Mouse (Mus musculus): Measurements from ENCODE around the gene Fuca2.
A peak's percentile ranks its signal among the peaks of the same experiment; 100 is the strongest.
"Not testable (repeated sequence)": the region's sequence is repeated elsewhere in the genome, so short reads cannot be mapped to it uniquely, and the experiment has no call there.

Gene Fuca2

GRCm38 (mm10) chr10:13499331-13499730 lies at the start of gene Fuca2:
TSS of gene Fuca2 (plus strand) at chr10:13499540.
- no peak for DNase-seq

GRCm38 (mm10) chr10:13451640-13452039 lies 47.7 kb upstream of the Fuca2 start:
- DNase-seq = no peak

GRCm38 (mm10) chr10:13453200-13453990 lies 45.9 kb upstream of the Fuca2 start:
- no peak for DNase-seq

GRCm38 (mm10) chr10:13464295-13464694 lies 35.0 kb upstream of the Fuca2 start:
- DNase-seq = not testable (repeated sequence)

GRCm38 (mm10) chr10:13466925-13467324 lies 32.4 kb upstream of the Fuca2 start:
- no peak for DNase-seq

GRCm38 (mm10) chr10:13468025-13468529 lies 31.3 kb upstream of the Fuca2 start:
- DNase-seq = not testable (repeated sequence)

- no peak for DNase-seq
These were observed 29.1 kb upstream of the Fuca2 start for GRCm38 (mm10) chr10:13470236-13470635.

- no peak for DNase-seq
These were observed 26.0 kb upstream of the Fuca2 start for GRCm38 (mm10) chr10:13473287-13473832.

GRCm38 (mm10) chr10:13473833-13474567 lies 25.3 kb upstream of the Fuca2 start, which contains the start of gene Phactr2:
TSS of gene Phactr2 (minus strand) at chr10:13474412.
- peak; percentile 25 to 31 for DNase-seq

GRCm38 (mm10) chr10:13474568-13474955 lies 24.8 kb upstream of the Fuca2 start:
- no peak for DNase-seq

GRCm38 (mm10) chr10:13475121-13475520 lies 24.2 kb upstream of the Fuca2 start:
- no peak for DNase-seq

GRCm38 (mm10) chr10:13479341-13479740 lies 20.0 kb upstream of the Fuca2 start:
- DNase-seq = no peak

- no peak for DNase-seq
These were observed 13.4 kb upstream of the Fuca2 start for GRCm38 (mm10) chr10:13485958-13486357.

GRCm38 (mm10) chr10:13489671-13490070 lies 9.7 kb upstream of the Fuca2 start:
- no peak for DNase-seq

GRCm38 (mm10) chr10:13493978-13494686 lies 5.2 kb upstream of the Fuca2 start:
- DNase-seq = no peak

- no peak for DNase-seq
These were observed 3.0 kb upstream of the Fuca2 start for GRCm38 (mm10) chr10:13496315-13496714.

- DNase-seq = peak; percentile 9 to 13
These were observed 1.1 kb downstream of the Fuca2 start for GRCm38 (mm10) chr10:13500473-13500872.

GRCm38 (mm10) chr10:13500938-13501496 lies 1.7 kb downstream of the Fuca2 start:
- peak; percentile 92 to 95 for DNase-seq

- DNase-seq = not testable (repeated sequence)
These were observed 2.2 kb downstream of the Fuca2 start for GRCm38 (mm10) chr10:13501533-13501932.

GRCm38 (mm10) chr10:13502371-13502770 lies 3.0 kb downstream of the Fuca2 start:
- no peak for DNase-seq

- peak in 1 of 2 experiments; percentile 19 for DNase-seq
These were observed 22.5 kb downstream of the Fuca2 start for GRCm38 (mm10) chr10:13521857-13522256.

- DNase-seq = no peak
These were observed 28.8 kb downstream of the Fuca2 start for GRCm38 (mm10) chr10:13528155-13528554.
